Mouse (Mus musculus) cerebellum, postnatal 14 days (tissue): ENCODE results near the gene Ghrl.
"Not testable (repeated sequence)": the region's sequence is repeated elsewhere in the genome, so short reads cannot be mapped to it uniquely, and the experiment has no call there.

Source experiments
- DNase-seq, 2 experiments: peaks; one replicate each; pipeline ENCODE4 v3.0.0; 2021; ENCODE audit warnings: mixed read lengths in 2 of 2

Gene Ghrl

DNA sequence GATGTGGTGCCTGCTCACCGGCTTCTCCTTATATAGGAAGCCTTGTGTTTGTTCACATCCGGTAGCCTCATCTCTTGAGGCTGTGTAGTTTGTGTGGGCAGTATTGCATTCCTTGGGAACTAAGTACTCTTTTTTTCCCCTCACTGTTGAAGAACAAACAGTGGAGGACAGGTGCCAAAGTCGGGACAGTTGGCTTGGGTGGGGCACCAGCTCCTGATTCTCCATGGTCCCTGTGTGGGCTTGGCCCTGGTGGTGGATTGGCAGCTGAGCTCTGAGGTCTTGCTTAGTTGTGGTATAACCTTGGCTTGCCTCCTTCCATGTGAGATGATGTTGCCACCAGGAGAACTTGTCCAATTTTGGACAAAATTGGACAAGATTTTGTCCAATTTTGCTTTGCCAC is at the start of gene Ghrl:
Gene Ghrl, minus strand, starts transcription at position 3 of the 400 bp plus-strand sequence.
- DNase-seq, result no peak

DNA sequence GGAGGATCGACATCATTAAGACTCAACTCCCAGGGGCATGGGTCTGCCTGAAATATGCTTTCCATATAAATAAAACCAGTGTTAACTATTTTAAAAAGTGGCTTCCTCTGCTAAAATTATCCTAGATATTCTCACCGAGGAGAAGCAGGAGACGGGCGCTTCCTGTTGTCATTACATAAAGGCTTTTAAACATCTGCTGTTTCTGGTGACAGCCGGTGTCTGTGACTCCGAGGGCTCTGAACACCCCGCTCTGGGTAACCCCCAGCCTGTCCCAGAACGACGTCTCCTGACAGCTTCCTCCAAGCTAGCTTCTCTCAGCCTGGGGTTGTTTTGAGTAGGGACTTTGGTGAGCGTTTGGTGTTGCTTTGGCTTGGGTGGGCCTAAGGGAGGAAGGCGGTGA is 49.1 kb upstream of the Ghrl start:
- DNase-seq, result no peak

DNA sequence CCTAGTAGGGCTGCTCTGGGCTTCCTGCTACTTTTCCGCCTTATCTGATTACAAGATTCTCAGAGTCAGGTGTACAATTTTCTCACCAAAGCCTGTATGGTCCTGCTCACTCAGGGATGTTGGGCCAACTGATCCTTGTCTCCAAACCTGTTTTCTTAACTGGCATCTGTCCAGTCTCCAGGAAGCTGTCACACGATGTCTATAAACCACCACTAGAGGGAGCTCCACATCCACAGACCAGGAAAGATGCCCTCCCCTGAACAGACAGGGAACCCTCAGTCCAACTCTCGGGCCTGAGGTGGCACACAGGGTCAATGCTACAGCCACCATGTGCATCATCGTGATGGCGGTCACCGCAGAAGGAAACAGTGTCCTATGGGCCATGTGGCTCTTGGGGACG is 42.0 kb upstream of the Ghrl start:
- DNase-seq, result peak; percentile 79 to 80

DNA sequence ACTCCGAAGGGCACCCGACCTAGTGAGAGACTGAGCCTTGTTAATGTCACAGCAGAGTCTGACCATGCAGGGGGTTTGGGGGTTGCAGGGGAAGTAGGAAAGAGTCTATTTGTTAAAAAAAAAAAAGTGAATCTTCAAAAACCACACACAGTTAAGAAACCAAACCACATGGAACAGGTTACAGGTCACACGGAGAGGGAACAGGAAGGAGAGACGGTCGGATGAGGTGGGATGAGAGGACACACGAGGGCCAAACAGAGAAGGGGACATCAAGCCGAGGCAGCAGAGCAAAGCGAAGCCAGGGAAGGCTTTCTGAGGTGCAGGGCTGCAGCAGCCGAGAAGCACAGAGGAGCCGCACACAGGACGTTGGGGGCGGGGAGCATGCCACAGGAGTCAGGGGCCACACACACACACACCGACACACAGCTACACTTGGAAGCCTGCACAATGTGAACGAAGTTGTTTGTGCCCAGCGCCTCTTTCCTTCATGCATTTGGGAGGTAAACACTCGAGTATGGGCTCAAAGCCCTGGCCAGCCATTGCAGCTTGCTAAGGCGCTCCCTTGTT is 29.5 kb upstream of the Ghrl start:
- no peak for DNase-seq

DNA sequence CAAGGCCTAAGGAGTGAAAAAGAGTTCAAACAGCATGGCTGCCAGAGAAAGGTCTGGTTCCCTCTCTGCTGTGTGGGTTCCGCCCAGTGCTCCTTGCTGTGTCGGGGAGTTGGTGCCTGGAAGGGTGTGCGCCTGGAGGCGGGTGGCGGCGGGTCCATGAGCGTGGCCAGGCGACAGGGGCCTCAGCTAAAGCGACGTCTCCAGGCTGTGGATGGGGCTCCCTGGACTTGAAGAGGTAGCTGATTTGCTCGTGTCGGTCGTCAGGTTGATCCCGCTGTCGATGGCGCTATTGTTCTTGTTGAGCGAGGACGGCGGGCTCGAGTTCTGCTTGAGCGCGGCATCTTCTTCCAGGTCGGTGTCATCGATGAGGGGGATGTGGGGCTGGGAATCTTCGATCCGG is 28.7 kb upstream of the Ghrl start:
- DNase-seq, result no peak

DNA sequence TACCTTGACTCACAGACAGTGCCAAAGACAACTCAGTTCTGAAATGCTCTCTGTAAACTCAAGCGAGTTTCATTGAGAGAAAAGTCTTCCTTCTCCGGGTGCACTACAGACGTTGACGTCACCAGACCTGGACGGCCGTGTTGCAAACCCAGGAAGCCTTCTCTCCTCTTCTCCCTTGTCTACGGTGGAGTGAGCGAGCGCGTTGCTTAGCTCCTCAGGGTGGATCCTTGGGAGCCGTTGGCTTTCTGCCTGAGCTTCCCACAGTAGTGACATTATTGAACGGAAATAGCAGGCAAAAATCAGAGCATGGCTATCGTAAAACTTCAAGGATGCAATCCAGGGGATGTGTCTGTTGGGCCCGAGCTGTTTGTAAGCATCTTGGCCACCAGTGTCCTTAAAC is 27.6 kb upstream of the Ghrl start:
- DNase-seq, result no peak

DNA sequence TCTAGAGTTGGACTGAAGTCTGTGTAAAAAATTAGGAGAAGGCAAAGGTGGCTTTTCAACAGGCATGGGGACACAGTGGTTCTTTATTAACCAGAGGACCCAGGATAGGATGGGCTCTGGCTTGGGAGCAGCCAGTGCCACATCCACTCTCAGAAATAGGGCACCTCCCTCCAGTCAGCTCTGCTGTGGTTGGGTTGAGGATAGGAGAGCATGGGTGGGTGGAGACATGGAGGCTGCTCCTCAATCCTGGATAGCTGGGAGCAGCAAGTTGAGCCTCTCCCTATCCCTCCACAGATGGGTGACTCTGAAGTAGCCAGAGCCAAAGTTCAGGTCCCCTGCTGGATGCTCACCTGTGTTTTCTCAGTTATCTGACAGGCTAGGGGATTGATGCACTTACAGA is 25.4 kb upstream of the Ghrl start:
- no peak for DNase-seq

DNA sequence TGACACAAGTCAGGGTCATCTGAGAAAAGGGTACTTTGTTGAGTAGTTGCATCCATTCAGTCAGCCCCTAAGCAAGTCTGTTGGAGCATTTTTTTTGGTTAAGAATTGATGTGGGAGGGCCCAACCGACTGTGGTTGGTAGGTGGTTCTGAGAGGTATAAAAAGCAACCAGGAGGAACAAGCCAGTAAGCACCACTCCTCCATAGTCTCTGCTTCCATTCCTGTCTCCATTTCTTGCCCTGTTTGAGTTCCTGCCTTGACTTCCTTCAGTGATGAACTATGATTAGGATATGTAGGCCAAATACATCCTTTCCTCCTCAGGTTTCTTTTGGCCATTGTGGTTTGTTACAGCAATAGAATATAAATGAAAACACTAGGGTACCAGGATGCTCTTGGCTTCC is 23.4 kb upstream of the Ghrl start:
- DNase-seq, result no peak

DNA sequence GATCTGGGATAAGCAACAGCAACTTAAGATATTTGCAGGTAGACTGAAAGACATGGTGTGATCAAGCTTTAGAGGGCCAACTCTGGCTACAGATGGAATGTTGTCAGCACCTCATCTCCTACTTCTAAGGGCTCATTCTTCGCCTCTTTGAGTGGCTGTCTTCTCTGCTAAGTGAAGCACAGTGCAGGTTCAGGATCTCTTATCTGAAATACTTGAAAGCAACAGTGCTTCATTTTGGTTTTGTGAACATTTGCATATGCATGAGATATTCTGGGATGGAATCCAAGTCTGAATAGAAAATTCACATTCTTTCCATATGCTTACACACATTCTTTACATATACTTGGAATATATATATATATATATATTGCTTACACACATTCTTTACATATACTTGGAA is 22.6 kb upstream of the Ghrl start:
- no peak for DNase-seq

DNA sequence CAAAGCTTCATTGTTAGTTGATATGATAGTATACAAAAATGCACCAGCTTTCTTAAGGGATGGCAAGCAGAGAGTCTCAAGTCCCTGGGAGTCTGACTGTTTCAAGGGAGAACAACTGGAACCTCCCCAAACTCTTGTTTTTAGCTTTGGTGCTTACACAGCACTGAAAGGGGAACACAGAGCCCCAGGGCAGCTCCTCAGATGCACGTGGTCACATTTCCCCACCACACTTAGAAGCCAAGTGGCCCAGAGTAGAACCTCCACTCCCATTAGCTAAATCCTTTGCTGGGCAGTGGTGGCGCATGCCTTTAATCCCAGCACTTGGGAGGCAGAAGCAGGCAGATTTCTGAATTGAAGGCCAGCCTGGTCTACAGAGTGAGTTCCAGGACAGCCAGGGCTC is 21.7 kb upstream of the Ghrl start:
- DNase-seq, result no peak

DNA sequence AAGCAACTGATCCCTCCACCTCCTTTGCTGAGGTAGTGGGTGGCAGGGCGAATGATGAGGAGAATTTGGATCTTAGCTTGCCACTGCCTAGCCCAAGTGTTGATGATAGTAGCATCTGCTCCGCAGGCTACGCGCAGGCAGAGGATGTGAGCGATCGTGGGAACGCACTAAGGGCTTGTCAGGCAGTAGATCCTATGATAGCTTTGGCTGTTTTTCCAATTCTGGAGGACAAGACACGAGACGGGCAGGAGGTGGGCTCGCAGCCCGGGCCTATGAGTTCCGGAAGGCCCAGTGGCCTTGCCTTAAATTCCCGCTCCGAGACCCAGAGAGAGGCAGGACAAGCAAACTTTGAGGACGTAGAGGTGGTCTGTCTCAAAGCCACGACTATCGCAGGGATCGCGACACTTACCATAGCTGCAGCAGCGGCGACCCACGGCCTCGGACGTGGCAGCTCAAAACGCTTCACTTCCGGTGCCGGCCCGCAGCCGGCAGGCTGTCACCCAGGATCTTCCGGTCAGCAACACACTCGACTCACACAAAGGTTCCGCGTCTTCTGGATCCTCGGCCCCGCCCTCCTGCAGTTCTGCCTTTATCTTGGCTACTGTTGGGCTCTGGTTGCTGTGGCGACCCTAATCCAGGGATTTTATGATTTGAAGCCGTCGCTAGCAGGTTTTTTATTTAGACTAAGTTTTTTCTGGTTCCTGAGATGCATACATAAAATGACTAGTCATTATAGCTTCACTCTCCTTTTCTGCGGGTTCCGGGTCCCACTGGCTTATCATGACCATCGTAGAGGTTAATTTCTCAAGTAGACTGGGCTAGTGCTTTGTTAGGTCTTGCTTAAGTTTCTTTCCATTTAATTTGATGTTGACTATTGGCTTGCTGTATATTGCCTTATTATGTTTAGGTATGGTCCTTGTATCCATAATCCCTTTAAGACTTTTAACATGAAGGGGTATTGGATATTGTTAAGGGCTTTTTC is 20.8 kb upstream of the Ghrl start, which contains the start of gene Sec13:
Gene Sec13, minus strand, starts transcription at position 508 of the 982 bp plus-strand sequence.
- DNase-seq, result peak; percentile 93

DNA sequence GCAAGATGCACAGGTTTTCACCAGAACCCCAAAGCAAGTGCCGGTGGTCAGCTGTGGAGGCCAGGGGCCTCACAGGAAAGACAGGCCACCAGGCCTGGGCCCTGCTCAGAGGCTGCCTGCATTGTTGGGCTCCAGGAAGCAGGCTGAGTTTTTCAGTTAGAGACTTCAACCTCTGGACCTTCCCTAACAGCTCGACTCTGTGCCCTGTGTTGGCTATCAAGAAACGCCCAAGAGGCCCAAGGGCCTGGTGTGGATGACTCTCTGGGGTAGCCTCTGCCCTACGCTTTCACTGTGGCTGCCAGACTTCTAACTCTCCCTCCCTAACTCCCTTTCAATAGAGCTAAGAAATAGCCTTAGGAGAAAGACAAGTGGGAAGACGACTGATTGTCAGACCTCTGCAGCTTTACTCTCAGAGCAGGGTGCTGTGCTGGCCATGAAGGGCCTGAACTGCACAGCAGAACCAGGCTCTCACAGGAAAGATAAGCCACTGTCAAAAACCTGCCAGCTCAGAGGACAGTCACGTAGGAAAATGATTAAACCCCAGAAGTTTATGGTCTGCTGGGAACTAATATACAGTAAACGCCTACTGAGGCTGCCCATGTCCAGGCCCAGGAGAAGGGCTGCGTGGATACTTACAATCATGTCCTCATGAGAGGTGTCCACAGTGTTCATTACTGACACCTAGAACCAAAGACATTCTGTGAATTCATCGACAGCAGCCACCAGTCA is 17.8 kb upstream of the Ghrl start:
- DNase-seq, result no peak

DNA sequence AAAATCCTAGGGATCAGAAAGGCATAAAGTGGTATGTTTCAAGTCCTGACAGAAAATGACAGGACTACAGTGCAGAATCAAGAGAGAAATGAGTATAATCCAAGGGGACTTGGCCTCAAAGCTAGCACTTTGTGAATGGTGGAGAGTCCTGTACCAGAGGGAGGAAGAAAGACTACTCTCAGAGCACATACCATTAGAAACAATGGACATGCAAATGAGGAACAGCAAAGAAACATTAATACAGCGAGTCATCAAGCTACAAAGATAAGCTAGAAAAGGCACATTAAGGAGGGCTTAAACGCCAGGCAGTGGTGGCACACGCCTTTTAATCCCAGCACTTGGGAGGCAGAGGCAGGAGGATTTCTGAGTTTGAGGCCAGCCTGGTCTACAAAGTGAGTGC is 11.6 kb upstream of the Ghrl start:
- DNase-seq, result no peak

DNA sequence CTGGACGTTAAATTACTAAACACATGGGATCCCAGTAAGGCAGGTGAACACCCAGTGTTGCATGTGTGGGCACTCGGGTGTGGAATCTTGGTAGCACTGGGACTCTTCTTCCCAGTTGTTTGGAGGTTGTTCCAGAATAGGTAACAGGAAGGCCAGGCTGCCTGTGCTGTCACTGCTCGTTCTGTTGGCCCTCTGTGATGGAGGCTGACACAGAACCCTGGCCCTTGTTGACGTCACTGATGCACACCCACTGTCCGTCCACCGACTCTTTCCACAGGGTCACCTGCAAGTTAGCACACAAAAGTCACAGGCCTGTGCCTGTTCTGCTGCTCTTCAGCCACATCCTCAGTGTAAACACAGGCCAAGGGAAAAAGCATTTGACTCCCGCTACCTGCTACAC is 8.5 kb upstream of the Ghrl start:
- DNase-seq, result no peak

DNA sequence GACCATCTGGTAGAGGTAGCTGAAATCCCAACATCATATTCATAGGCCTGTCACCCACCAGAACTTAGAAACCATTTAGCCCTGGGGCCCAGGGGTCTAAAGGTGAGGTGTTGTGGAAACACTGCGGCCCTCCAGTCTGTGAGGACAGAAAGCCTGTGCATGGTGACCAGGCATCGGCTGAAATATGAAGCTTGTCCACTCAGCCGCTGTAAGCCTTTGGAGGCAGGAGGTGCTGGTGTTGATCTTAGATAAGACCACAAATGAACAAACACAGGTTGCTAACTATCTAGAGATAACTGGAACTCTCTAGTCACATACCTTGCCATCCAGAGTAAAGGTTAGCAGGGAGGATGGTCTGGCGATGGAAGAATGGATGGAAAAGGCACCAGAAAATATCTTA is 1.4 kb upstream of the Ghrl start:
- no peak for DNase-seq

DNA sequence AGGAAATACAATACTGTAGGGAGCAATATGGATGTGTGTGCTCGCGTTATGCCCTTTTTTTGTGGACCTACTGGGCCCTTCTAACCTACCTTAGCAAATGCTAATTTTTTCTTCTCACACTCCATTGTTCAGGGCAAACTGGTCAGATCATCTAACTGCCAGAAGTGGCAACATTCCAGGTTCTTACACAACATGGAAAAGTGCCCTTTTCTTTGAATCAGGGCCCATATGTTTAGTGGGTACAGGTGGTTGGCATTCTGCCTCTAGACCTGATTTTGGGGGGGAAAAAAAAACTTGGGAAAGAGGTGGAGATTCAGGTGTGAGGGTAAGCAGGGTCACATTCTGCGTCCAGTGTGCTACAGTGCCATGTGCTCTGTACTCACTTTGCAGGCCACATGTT is 2.1 kb downstream of the Ghrl start:
- DNase-seq, result peak; percentile 22 to 37

DNA sequence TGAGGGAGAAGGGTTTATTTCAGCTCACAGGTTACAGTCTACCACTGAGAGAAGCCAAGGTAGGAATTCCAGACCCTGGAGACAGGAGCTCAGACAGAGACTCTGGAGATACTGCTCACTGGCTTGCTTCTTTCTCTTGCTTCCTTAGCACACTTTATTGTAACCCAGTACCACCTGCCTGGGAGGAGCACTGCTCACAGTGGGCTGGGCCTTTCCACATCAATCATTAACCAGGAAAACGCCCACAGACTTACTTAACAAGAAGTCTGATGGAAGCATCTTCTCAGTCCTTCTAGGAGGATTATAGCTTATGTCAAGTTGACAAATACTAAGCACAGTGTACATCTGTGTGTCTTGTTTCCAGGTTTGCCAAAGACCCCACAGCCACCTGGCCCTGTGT is 4.9 kb downstream of the Ghrl start:
- DNase-seq, result no peak

DNA sequence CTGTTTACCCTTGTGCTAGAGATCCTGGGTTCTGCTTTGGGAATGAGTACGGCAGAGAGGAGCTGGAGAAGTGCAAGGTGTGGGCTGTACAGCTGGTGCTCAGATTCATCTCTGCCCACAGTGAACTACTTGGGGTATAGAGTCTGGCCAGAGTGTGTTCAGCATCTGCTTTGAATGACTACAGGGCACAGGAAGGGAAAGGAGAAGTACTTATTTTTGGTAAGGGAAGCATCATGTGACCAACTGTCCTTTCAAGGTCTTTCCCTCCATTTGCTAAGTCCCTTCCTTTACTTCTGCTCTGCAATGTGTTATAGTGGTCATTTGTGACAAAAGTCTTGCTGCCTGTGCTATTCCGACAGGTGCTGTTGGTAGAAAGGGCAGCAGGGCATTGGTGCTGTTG is 5.4 kb downstream of the Ghrl start:
- no peak for DNase-seq

DNA sequence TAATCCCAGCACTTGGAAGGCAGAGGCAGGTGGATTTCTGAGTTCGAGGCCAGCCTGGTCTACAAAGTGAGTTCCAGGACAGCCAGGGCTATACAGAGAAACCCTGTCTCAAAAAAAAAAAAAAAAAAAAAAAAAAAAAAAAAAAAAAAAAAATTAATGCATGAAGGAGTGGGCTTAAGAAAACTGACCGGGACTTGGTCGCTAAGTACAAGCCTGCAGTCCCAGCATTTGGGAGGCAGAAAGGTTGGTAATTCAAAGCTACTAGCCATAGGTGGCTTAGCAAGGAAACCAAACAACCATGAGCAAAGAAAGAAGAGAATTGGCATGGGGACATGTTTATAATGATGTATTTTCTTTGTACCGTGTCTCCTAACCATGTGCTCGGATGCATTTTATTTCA is 6.3 kb downstream of the Ghrl start:
- DNase-seq, result not testable (repeated sequence)

DNA sequence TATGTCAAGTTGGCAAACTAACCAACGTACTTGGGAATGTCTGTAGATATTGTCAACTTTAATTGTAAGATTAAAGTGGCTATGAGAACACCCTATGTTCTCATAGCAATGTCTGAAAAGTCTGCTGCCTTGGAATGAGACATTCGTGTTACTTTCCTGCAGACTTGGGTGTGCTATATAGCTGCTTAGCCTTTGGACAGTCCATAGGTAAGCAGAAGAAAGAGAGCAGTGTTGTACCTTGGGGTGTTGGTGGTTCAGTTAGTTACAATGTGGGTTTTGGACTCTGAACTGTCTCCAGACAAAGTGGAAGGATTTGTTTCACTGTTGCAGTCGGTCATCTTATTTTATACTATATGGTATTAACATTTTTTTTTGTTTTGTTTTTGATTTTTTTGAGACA is 7.0 kb downstream of the Ghrl start:
- no peak for DNase-seq

DNA sequence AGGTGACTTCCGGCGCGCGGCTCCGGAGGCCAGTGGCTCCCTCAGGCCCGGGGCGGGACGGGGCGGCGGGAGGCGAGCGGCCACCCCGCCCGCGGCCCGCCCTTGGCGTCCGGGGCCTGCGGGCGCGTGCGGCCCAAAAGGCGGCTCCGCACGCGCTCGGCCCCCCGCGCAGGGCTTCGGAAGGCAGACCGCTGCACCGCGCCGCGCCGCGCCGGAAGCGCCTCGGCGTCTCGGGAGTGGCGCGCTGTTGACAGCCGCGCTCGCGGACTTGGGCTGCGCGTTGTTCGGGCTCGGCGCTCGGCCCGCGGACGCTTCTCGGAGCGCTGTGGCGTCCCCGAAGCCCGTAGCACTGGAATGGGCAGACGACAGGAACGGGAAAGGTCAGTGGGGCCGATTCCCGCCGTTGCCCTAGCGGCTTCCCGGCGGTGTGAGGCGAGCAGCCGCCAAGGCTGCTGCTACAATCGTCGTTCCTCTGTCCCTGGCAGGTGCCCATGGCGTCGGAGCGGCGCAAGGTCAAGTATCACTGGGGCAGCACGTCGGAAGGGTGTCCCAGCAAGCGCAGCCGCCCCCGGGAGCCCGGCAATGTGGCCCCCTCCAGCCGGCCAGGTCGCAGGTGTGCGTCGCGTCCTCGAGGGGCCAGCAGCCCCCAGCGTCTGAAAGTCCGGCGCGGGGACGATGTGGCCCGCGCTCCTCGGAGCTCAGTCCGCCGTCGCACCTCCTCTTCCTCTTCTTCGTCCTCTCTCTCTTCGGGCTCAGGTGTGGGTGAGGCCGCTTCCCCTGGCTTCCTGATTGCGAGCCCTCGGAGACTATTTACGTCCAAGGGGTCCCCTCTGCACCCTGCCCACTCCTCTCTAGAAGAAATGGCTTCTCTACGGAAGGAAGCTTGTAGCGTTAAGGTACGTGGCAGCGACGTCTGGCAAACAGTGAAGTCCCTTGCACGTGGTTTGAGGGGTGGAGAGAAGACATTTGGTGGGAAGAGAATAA is 22.2 kb downstream of the Ghrl start:
- DNase-seq, result peak in 1 of 2 experiments; percentile 58

DNA sequence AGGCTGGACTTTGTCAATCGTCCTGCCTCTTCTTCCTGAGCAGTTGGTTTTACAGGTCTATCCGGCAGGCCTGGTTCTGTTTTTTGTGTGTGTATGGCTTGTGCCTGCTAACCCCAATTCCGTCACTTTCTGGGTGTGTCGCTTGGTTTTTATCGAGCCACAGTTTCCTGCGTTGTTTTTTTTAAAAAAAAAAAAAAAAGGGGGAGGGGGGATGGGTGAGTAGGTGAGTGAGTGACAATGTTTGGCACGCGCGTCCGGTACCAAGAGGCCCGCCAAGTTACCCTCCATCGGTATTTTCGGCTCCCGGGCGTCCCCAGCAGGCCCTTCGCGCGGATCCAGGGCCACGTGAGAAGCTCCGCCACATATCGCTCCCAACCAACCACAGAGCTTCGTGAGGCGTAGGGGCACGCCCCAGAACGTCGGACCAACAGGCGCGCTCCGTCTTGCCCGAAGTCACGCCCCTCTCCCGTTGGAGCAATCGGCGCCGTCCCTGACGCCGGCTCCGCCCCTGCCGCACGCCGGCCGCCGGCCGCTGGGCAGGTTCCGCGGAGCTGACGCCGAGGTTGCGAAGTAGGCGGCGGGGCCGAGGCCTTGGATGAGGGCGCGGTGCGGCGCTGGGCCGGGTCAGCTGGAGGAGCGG is 23.0 kb downstream of the Ghrl start, which contains the start of gene Tatdn2:
Gene Tatdn2, plus strand, starts transcription at position 469 of the 640 bp plus-strand sequence.
- DNase-seq, result peak; percentile 94 to 96
